Mouse (Mus musculus) limb, embryonic 11.5 days (tissue): ENCODE measurements around the gene C1ra. TPM values are rescaled to one million over a fixed set of nuclear protein-coding genes. Genes with fewer than 3 reads are reported as not detected.

ENCODE experiments used
- ATAC-seq: fragments of 200-750 bp; cut with Nextera tagmentation; 2 replicates; pipeline ENCODE4 v1.8.0; 2017; ENCODE audit warnings: low read depth; ENCODE audit not compliant: insufficient number of reproducible peaks, low FRiP score, low TSS enrichment
- DNase-seq: peaks from one replicate; pipeline ENCODE4 v3.0.0-alpha.2; 2015; ENCODE audit warnings: low spot score
- H3K27ac ChIP-seq: fragments of 300-500 bp; sonication (generic); replicated peaks from 2 replicates; pipeline ENCODE4 v1.5.1; 2014; ENCODE audit warnings: low read depth, mild to moderate bottlenecking, low read length
- H3K27me3 ChIP-seq: fragments of 300-500 bp; sonication (generic); 2 replicates; pipeline ENCODE4 v1.6.1; 2014; ENCODE audit warnings: mild to moderate bottlenecking, low read length, mixed read lengths; ENCODE audit not compliant: control insufficient read depth, insufficient read depth
- H3K36me3 ChIP-seq: fragments of 300-500 bp; sonication (generic); 2 replicates; pipeline ENCODE4 v1.6.1; 2014; ENCODE audit warnings: mild to moderate bottlenecking, low read length, moderate library complexity, mixed read lengths; ENCODE audit not compliant: control insufficient read depth, insufficient read depth
- H3K4me1 ChIP-seq: fragments of 300-500 bp; sonication (generic); 2 replicates; pipeline ENCODE4 v1.6.1; 2014; ENCODE audit warnings: low read length, mixed read lengths; ENCODE audit not compliant: control insufficient read depth, insufficient read depth
- H3K4me2 ChIP-seq: fragments of 300-500 bp; sonication (generic); 2 replicates; pipeline ENCODE4 v1.6.1; 2014; ENCODE audit warnings: low read depth, mild to moderate bottlenecking, moderate library complexity; ENCODE audit not compliant: severe bottlenecking
- H3K4me3 ChIP-seq: fragments of 300-500 bp; sonication (generic); 2 replicates; pipeline ENCODE4 v1.5.1; 2014; ENCODE audit warnings: low read depth, low read length
- H3K9ac ChIP-seq: fragments of 300-500 bp; sonication (generic); 2 replicates; pipeline ENCODE4 v1.6.1; 2014; ENCODE audit warnings: mild to moderate bottlenecking, low read length
- H3K9me3 ChIP-seq: fragments of 300-500 bp; sonication (generic); 2 replicates; pipeline ENCODE4 v1.6.1; 2016; ENCODE audit warnings: low read length; ENCODE audit not compliant: control insufficient read depth
- WGBS: fragments of 180-500 bp; shearing (Covaris S2); extraction: QIAGEN DNeasy Blood & Tissue Kit; methylation state at CpG from one replicate; pipeline ENCODE4 v1.1.7; 2014; 5-methylcytosine and 5-hydroxymethylcytosine counted together
- polyA plus RNA-seq: library from polyadenylated mRNA; unstranded; fragments of >200 nt; fragmentation: Nextera tagmentation; extraction: Ambion mirVana; gene quantifications from 2 replicates; pipeline ENCODE4 v1.2.1, GENCODE M21; 2014

The C1ra gene
- polyA plus RNA-seq, 1 experiment from 2014 or later, result 0.19 TPM

DNA sequence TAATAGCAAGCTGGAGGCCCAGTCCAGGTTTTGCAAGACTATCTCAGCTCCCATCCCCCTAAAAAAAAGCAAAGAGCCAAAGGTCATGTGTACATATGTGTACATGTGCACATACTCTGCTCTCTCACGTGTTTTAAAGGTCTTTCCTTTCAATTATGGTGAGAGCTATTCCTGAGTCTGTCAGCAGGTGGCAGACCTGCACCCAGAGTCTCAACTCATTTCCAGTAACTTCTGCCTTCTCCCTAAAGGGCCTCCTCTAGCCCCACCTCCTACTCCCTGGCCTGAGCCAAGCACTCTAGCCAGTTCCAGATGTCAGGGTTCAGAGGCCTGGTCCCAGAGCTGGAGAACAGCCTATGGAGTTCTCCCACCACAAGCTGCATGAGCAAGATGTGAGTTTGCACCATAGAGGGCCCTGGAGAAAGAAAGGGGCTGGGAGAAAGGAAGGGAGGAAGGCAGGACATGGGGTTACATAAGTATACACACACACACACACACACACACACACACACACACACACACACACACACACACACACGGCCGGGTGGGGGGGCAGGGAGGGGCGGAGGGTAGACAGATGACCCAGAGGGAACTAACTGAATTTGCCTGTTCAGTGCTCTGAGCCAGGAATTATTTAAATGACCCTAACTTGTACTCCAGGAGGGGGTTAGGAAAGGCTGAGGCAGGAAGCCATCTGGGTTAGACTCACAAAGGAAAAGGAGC, 19.2 kb upstream of the C1ra start, which contains the start of gene C1rl:
C1rl (plus strand) TSS at position 272 of the 720 bp plus-strand sequence.
- no peaks in the 10 kb centered on the region for H3K4me1 ChIP-seq
- H3K4me3 ChIP-seq, result no peak within 1 kb of the TSS
- DNase-seq (peak; percentile 90), ATAC-seq (peak; percentile 89)
- WGBS, result 44% methylated on average over 4 of the region's 4 CpGs
- no peaks in the 10 kb centered on the region for H3K9me3 ChIP-seq
- no peak within 1 kb of the TSS for H3K27ac ChIP-seq
- H3K9ac ChIP-seq, result no peak within 1 kb of the TSS
- H3K4me2 ChIP-seq, result no peak within 1 kb of the TSS
- H3K36me3 ChIP-seq, result no peaks in the 10 kb centered on the region
- H3K27me3 ChIP-seq, result no peaks in the 10 kb centered on the region

GRCm38 (mm10) chr6:124493886-124494285, 18.3 kb upstream of the C1ra start:
- Histone ChIP-seq H3K4me1 (no peaks in the 10 kb centered on the region), H3K36me3 (no peaks in the 10 kb centered on the region), H3K9ac (no peak overlapping the region), H3K27me3 (no peaks in the 10 kb centered on the region), H3K27ac (no peak overlapping the region), H3K9me3 (no peaks in the 10 kb centered on the region), H3K4me2 (no peak overlapping the region), H3K4me3 (no peak overlapping the region)
- no peak for DNase-seq
- no peak for ATAC-seq
- WGBS, result 77% methylated on average over 5 of the region's 5 CpGs

- DNase-seq, result no peak
- no peaks in the 10 kb centered on the region for H3K27me3 ChIP-seq
- no peaks in the 10 kb centered on the region for H3K36me3 ChIP-seq
- no peaks in the 10 kb centered on the region for H3K4me1 ChIP-seq
- no peak overlapping the region for H3K27ac ChIP-seq
- no peak overlapping the region for H3K4me3 ChIP-seq
- no peak for ATAC-seq
- no peak overlapping the region for H3K4me2 ChIP-seq
- no peaks in the 10 kb centered on the region for H3K9me3 ChIP-seq
- no peak overlapping the region for H3K9ac ChIP-seq
- 90% methylated on average over 5 of the region's 5 CpGs for WGBS
Observed at GRCm38 (mm10) chr6:124496054-124496453, 16.2 kb upstream of the C1ra start.

GRCm38 (mm10) chr6:124499914-124500566, 12.2 kb upstream of the C1ra start:
- no peak overlapping the region for H3K27ac ChIP-seq
- no peak overlapping the region for H3K9ac ChIP-seq
- H3K4me2 ChIP-seq, result no peak overlapping the region
- DNase-seq (no peak), ATAC-seq (no peak; the same call in 1 of the 2 replicates)
- H3K4me1 ChIP-seq, result no peaks in the 10 kb centered on the region
- H3K4me3 ChIP-seq, result no peak overlapping the region
- H3K36me3 ChIP-seq, result no peaks in the 10 kb centered on the region
- no peaks in the 10 kb centered on the region for H3K27me3 ChIP-seq
- 36% methylated on average over 10 of the region's 10 CpGs for WGBS
- H3K9me3 ChIP-seq, result no peaks in the 10 kb centered on the region

DNA sequence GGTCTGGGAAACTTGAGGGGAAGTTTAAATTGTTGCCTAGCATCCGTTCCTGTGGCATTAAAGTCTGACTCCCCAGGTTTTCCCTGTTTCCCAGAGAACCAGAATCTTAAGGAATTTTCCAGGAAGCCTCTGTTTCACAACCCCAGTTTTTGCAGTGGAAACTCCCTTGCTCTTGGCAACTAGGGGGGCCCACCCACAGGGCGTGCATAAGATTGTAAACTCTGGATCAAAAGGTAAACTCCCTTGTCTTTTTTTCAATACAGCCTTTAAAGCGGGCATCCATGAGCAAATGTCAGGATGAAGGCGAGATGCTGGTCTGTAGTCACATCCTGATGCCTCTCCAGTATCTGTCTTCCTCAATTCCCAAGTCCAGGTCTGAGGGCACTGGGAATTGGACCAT, 10.7 kb upstream of the C1ra start:
- DNase-seq (no peak), ATAC-seq (no peak)
- Histone ChIP-seq H3K4me1 (no peaks in the 10 kb centered on the region), H3K4me3 (no peak overlapping the region), H3K27me3 (no peaks in the 10 kb centered on the region), H3K9ac (no peak overlapping the region), H3K9me3 (no peaks in the 10 kb centered on the region), H3K27ac (no peak overlapping the region), H3K36me3 (no peaks in the 10 kb centered on the region), H3K4me2 (no peak overlapping the region)
- WGBS, result 75% methylated on average over 4 of the region's 4 CpGs

DNA sequence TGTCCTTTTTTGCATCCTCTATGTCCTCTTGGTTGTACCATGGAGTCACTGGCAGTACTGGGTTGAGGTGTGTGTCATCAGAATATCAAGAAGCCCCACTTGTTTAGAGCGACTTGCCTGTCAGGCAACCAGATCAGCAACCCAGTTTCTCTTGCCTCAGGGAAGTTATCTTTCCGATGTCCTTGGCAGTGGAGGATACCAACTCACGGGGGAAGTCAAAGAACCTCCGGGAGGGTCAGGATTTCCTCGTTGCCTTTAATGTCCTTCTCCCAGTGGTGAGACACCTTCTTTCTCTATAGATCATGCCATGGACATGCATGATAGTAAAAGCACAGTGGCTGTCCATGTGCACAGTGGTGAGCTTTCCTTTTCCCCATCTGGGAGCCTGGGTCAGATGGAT, 10.2 kb upstream of the C1ra start:
- DNase-seq (no peak), ATAC-seq (no peak)
- H3K27me3 ChIP-seq, result no peaks in the 10 kb centered on the region
- no peak overlapping the region for H3K4me3 ChIP-seq
- H3K9me3 ChIP-seq, result no peaks in the 10 kb centered on the region
- H3K4me1 ChIP-seq, result no peaks in the 10 kb centered on the region
- H3K4me2 ChIP-seq, result no peak overlapping the region
- no peak overlapping the region for H3K9ac ChIP-seq
- H3K36me3 ChIP-seq, result no peaks in the 10 kb centered on the region
- WGBS, result 88% methylated on average over 5 of the region's 5 CpGs
- H3K27ac ChIP-seq, result no peak overlapping the region

DNA sequence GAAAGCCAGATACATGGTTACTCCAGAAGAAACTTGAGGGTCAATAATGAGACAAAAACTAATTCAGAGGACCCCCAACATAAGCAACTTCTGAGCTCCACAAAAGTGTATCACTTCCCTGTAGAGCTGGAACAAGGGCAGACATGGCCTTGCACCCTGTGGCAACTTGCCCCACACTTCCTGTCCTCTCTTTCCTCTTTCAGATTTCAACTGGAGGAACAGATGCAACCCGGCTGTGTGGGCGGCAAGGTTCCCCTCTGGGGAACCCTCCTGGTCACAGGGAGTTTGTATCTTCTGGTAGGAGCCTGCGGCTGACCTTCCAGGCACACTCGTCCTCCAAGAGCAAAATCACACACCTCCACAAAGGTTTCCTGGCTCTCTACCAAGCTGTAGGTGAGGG, 7.2 kb upstream of the C1ra start:
- DNase-seq, result no peak
- H3K36me3 ChIP-seq, result no peaks in the 10 kb centered on the region
- H3K9ac ChIP-seq, result no peak overlapping the region
- no peak overlapping the region for H3K4me3 ChIP-seq
- no peaks in the 10 kb centered on the region for H3K4me1 ChIP-seq
- 74% methylated on average over 4 of the region's 4 CpGs for WGBS
- ATAC-seq, result no peak
- no peak overlapping the region for H3K27ac ChIP-seq
- no peaks in the 10 kb centered on the region for H3K27me3 ChIP-seq
- H3K9me3 ChIP-seq, result no peaks in the 10 kb centered on the region
- H3K4me2 ChIP-seq, result no peak overlapping the region

- H3K27ac ChIP-seq, result no peak overlapping the region
- H3K4me3 ChIP-seq, result no peak overlapping the region
- no peaks in the 10 kb centered on the region for H3K27me3 ChIP-seq
- DNase-seq (no peak), ATAC-seq (no peak)
- no peaks in the 10 kb centered on the region for H3K4me1 ChIP-seq
- no peak overlapping the region for H3K4me2 ChIP-seq
- 79% methylated on average over 6 of the region's 6 CpGs for WGBS
- H3K9ac ChIP-seq, result no peak overlapping the region
- no peaks in the 10 kb centered on the region for H3K9me3 ChIP-seq
- no peaks in the 10 kb centered on the region for H3K36me3 ChIP-seq
Observed at GRCm38 (mm10) chr6:124506991-124507390, 5.2 kb upstream of the C1ra start.
